Mouse (Mus musculus): ENCODE results near the gene Osbpl7. TPM values are rescaled to one million over a fixed set of nuclear protein-coding genes. Genes with fewer than 3 reads are reported as not detected.

The Osbpl7 gene
- total RNA-seq (2021), result 1 to 10 TPM; 2.5 to 3.2 TPM
- long read RNA-seq, experiment 1, result 0 reads
- long read RNA-seq, experiment 2, partial matches to known transcripts, result 0 of 3 reads
- long read RNA-seq, experiment 2, other reads (novel, unspliced or antisense), result 0 of 3 reads

DNA sequence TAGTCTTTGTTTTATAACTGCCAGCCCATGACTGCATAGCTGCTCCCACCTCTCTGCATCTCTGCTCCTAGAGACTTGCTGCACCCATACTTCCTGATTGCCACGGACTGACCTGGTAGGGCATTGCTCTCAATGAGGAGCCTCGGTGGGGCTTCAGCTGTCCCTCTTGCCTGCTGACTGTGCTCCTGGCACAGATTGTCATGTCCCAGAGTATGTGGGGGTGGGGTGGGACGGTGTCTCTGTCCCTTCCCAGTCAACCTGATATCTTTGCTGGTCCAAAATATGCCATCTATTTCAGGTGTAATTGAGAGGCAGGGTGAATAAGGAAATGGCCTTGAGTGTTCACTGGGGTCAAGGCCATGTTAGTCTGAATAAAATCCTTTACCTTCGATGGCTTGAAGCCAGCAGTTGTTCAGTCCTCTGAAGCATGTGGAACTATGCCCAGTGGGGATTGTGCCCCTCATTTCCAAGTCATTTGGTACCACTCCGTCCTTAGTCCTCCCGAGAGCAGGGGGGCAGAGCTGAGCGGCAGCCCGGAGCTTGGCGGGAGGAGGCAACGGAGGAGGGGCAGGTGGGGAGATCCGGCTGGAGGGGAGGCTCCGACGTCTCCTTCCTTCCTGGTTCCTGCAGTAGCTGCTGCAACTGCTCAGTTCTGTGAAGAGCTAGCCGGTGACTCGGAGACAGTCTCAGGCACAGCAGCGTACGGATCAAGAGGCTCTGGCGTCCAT, at the start of gene Osbpl7:
TSS of gene Osbpl7 (plus strand) at position 413 of the 728 bp plus-strand sequence.
- peak; percentile 74 for DNase-seq

DNA sequence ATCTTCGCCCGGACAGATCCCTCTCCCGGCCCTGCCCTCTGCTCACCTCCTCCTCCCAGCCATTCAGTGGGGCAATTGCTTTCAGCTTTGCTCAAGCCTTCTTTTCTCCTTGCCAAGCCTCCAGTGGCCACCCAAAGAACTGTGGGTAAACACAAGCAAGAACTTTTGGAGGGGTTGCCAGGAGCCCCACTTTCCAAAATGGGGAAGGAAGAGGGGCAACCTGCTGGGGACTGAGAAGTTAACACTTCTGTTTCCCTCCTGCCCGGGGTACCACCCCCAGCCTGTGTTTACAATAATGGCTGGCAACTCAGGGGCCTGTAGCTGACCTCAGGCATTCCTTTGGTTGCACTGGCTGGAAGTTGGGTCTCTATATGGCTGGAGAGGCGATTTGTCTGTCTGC, 47.3 kb upstream of the Osbpl7 start:
- DNase-seq, result no peak

DNA sequence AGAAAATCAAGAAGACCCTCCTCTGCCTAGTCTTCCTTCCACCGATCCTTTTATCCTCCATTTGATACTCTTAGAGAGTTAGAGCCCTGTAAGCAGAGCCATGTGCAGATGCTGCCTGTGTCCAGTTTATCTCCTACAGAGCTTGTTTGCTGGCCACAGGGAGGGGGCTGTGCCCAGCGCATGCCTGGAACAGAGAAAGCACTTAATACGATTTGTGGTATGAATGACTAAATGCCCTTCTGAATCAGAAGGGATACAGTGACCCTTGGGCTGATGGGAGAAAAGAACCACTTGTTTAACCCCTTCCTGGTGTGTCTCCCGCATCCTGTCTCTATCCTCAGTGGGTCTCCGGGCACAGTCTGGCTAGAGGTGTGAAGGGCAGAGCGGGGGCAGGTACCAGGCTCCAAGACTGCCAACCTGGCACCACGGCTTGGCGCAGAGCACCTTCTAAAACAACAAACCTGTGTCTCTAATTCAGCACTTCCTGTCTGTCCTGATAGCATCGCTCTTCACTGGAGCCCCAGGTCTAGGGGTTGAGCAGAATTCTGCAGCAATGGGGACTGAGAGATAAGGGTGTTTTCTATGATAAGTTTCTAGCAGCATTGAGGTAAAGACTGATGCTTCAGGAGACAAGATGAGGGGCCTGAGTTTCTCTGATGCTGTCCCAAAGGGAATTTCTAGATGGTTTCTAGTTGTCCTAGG, 43.2 kb upstream of the Osbpl7 start:
- DNase-seq, result no peak

DNA sequence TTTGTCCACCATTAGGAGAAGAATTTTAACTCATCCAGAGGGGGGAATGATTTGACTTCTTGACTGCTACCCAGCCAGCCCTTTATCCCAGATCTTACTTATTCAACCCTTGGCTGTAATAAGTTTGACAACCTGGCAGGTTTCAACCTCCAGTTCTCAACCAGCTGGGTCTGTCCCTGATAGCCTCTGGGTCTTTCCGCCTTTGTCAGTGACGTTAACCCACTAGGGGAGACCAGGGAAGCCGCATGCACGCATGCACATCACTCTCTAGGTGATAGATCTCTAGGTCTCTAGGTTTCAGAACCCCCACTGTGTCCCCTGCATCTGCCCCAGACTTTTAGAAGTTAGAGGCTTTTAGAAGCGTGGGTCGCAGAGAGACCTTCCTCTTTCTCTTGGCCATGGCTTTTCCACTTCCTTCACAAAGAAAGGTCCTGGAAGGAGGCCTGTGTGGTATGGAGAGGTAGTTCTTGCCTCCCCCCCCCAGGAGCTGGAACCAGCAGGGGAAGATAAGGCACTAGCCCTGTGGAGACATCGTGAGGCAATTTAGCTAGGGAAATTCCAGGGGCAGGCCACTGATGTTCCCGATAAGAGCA, 41.1 kb upstream of the Osbpl7 start:
- no peak for DNase-seq

DNA sequence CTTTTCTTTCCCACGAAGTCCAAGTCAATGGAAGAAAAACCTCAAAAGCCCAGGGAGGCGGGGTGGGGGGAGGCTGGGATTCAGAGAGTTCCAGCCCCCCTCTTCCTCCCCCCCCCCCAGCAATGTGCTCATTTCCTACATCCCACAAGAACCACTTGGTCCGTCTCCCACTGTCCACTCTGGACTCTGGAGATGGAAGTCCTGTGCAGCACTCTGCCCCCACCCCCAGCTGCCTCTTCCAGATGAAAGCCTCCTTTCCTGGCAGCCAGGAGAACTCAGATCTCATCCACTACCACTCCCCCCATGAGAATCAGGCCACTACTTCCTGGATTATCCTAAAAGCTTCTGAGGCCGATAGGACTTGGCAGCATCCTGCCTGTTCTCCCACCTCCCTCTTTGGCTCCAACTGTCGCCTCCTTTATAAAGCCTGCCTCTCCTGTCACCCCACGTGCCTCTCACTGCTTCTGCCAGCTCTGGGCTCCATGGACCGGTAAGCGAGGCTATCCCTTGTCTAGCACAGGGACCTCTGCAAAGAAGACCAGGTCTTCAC, 37.2 kb upstream of the Osbpl7 start, which contains the start of gene Sp6:
TSS of gene Sp6 (plus strand) at position 274 of the 550 bp plus-strand sequence.
- no peak for DNase-seq

DNA sequence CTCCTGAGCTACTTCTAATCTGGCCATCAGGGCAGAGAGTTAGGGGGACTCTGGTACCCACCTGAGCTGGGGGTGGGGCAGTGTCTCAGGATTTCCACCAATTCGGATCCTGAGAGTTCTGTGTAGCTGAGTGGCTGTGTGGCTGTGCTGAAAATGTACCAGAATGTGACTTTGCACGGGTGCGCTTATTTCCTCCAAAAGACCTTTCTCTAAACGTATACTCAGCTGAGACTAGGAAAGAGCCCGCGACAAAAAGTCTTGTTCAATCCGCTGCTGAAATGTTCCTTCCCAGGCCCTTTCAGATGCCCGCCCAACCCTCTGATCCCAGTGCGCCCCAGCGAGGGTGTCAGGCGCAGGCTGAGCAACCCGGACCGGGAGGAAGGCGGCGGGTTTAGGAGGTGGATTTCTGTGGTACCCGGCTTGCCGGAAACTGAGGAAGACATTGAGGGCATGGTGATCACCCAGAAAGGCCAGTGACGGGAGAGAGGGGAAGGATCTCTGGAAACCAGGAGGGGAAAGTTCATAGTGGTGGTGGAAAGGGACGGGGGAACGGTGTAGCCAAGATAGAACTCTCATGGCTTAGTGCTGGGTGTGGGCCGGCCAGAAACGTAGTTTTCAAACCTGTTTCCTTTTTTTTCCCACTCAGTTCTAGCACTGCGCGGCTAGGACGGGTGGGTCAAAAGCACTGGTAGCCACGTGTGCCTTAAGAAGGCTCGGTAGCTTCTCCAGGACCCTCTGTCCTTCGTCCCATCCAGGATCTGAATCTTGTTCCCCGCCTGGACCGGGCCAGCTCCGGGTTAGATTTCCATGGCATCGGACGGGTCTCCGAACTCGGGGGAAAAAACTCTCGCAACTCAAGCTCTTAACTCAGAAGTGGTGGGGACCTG, 32.5 kb upstream of the Osbpl7 start:
- no peak for DNase-seq

DNA sequence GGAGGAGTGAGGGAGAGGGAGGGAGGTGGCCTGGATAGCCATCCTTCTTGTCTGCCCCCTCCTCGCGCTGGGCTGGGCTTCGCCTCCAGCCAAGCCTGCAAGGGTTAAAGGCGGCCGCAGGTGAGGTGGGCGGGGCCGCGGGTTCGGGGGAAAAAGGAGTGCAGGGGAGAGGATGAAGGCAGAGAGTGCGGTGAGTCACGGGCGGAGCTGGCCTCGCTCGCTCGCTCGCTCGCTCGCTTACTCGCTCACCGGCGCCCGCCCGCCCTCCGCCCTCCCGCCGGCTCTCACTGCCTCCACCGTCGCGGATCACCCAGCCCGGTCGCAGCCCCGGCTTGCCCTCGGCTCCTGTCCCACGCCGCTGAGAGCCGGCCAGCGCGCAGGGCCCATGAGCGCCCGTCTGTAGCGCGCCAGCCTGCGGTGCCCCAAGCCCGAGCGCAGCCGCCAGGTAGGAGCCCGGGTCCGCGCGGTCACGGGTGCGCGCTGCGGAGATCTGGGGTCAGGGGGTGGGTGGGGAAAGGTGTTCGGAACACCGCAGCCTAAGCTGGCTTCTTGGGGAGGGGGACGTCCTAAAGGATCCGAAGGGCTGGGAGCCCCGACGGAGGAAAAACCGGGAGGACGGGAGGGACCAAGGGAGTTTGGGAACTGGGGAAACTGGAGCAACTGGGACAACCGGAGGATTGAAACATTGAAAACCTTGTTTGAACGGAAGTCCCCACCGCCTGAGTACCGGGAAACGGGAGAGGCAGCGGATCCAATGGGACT, 31.7 kb upstream of the Osbpl7 start:
- DNase-seq, result no peak

DNA sequence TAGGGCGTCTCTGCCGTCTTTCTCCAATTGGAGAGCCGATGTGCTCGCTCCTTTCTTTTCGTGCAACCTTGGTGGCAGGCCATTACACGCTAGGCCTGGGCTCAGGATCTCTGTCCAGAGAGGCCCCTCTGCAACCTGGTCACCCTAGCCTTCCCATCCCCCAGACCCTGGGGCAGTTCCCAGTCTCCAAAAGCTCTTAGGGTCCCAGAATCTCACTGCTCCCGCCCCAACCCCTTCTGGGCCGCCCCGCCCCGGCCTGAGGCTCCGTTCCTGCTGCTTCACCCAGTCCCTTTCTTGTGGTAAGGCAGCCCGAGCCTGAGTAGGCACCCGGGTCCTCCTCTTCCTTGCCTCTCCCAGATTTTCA, 31.1 kb upstream of the Osbpl7 start:
- no peak for DNase-seq

DNA sequence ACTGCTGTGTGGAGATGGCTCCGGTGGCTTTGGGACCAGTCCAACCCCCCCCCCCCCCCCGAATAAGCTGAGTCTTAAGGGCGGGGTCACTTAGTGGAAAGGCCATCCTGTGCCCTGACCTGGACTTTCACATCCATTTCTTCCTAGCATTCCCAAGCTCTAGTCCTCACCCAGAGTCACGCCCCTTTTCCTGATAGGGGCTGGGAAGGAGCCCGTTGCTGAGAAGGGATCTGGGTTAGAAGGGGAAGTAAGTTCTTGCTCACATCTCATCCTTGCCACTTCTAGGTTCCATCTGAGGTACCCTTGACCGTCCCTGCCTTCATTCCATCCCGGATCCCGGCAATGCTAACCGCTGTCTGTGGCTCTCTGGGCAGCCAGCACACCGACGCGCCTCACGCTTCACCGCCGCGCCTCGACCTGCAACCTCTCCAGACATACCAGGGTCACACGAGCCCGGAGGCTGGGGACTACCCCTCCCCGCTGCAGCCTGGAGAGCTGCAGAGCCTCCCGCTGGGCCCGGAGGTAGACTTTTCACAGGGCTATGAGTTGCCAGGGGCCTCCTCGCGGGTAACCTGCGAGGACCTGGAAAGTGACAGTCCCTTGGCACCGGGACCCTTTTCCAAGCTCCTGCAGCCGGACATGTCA, 29.2 kb upstream of the Osbpl7 start:
- no peak for DNase-seq

DNA sequence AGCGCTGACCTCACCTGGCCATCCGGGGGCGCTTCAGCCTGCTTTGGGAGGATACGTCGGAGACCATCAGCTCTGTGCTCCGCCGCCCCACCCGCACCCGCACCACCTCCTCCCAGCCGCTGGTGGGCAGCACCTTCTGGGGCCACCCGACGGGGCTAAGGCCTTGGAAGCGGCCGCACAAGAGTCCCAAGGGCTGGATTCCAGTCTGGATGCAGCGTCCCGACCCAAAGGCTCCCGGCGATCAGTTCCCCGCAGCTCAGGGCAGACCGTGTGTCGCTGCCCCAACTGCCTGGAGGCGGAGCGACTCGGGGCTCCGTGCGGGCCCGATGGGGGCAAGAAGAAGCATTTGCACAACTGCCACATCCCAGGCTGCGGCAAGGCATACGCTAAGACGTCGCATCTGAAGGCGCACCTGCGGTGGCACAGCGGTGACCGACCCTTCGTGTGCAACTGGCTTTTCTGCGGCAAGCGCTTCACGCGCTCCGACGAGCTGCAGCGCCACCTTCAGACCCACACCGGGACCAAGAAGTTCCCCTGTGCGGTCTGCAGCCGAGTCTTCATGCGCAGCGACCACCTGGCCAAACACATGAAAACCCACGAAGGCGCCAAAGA, 28.4 kb upstream of the Osbpl7 start:
- peak; percentile 68 for DNase-seq

DNA sequence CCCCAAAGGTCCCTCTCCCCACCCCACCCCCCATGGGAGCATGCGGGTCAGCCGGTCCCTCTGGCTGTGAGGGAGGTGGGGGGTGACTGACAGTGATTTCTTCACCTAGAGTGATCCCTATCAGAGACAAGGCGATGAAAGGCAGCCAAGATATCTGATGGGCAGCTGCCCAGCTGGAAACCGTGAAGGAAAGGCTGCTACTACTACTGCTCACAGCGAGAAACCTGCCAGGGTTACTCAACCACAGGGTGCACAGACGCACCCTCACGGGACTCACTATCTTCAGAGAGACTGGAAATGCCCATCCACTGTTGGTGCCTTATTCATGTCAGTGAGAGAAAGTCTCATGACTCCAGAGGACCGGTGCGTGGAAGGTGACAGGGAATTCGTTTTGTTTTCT, 25.5 kb upstream of the Osbpl7 start:
- DNase-seq, result no peak

DNA sequence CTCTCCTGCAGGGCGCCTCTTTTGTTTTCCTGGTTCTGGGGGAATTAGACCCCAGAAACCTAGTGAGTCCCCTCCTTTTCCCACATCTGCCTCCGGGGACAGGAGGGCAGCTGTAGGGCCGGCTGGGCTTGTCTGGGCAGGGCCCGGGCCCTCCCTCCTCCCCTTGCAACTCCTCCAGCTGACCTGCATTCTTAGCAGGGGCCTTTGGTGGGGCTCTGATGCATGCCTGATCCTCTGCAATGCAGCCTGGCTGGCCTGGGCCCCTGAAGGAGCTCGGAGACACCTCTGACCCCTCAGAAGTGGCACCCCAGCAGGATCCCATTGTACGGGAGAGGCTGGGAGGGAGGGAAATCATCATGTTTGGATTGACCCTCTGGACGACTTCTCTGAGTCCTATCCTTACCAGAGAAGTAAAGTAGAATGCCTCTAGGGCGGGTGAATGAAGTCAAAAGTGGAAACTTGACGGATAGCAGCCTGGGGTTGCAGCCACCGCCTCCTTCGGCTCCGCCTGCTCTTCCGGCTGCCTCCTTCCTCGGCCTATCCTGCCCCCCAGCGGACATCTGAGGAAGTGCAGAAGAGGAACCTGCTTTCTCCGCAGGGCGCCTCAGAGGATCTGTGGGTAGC, 24.6 kb upstream of the Osbpl7 start:
- DNase-seq, result peak; percentile 76

DNA sequence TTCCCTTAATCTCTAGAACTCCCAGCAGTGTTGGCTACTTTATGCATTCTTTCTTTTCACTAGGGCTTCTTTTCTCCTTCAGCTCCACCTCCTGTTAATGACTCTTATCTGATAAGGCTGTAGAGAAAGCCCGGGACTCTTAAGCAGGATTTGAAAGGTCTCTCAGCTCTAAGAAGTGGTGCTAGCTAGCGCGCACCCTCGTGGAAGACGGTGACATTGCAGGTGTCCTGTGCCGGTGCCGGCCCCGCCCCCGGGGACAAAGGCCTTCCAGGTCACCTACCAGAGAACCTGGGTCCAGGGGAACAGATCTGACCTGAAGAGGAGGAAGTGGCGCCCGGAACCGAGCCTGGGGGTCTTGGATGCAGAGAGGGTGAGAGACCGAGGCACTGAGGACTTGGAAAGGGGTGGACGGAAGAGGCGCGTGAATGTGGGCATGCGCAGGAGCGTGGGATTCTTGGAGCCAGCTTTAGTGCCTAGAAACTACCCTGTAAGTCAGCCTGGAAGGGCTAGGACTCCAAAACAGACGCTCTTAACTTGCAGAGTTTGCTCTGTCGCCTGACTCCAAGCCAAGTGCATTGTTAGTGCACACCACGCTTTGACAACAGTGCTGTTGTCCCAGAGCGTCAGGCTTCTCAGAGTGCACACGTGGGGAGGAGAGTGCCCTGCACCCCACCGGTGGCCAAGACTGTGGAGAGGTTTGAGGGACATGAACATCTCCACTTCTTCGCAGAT, 20.6 kb upstream of the Osbpl7 start, which contains the start of gene Scrn2:
TSS of gene Scrn2 (plus strand) at position 253 of the 732 bp plus-strand sequence.
- peak; percentile 73 for DNase-seq

DNA sequence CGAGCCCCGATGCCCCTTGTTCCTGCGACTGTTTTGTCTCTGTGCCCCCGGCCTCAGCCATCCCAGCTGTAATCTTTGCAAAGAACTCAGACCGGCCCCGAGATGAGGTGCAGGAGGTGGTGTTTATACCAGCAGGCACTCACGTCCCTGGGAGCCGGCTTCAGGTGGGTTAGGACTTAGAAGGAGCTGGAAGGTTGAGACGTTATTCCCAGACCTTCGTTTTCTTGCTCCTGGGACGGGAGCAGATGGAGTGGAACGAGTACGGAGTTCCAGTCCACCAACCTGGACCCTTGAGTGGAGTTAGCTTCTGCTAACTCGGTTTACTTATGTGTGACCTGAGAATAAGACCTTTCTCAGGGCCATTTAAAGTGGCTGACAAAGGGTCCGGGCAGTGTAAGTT, 20.0 kb upstream of the Osbpl7 start:
- no peak for DNase-seq

DNA sequence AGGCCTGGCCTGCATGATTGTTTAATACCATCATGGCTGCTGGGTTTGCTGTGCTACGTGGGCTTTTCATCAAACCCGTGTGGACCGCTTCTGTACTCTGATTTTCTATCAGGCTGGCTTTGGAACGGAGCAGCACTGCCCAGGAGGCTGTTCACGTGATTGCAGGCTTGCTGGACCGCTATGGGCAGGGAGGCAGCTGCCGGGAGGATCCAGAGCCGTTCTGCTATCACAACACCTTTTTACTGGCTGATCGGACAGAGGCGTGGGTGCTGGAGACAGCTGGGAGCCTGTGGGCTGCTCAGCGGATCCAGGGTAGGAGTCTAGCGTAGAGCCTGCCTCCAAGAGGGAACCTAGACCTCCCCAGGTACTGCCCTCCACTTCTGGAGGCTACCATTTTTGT, 18.5 kb upstream of the Osbpl7 start:
- no peak for DNase-seq

DNA sequence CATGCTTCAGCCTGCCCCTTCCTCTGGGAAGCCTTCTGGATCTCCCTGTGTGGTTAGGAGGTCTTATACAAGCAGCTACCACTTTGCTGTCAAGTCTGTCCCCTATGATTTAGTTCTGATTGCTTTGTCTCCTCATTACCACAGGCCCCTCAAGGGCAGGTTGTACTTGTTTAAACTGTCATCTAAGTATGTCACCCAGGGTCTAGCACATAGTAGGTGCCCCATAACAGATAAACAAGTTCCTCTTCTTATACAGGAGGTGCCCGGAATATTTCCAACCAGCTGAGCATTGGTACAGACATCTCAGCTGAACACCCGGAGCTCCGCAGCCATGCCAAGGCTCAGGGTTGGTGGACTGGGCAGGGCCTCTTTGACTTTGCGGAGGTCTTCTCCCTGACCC, 17.9 kb upstream of the Osbpl7 start:
- no peak for DNase-seq

DNA sequence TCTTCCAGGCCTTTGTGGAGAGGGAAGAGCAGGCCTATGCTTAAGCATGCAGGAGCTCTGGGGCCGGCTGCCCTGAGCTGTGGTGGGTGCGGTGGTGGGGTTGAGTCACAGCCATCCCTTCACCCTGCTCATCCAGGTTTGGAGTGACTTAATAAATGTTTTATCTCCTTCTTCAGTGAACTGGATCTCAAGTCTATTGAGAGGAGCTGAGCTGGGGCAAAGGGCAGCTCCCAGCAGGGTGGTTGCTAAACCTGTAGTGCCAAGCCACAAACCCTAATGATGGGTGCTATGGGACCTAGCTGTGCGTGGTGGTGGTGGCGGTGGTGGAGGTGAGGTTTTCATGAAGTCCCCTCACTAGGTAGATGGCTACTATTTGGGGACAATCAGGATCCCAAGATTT, 16.6 kb upstream of the Osbpl7 start:
- DNase-seq, result no peak

DNA sequence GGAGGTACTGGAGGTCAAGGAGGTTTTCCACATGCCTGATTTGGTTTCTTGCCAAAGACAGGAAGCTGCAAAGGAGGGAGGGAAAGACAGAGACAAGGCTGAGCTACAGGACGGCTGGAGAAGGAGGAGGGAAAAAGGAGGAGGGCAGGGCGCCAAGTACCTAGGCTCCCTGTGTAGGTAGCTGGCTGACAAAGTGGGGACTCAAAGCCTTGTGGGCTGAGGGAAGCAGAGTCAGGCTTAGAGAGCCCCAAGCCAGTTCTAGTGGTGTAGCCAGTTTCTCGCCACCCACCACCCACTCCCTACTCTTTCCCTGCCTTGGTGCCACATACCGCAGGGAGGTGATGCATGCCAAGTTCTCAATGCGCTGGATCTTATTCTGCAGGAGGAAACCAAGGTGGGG, 14.3 kb upstream of the Osbpl7 start:
- no peak for DNase-seq

DNA sequence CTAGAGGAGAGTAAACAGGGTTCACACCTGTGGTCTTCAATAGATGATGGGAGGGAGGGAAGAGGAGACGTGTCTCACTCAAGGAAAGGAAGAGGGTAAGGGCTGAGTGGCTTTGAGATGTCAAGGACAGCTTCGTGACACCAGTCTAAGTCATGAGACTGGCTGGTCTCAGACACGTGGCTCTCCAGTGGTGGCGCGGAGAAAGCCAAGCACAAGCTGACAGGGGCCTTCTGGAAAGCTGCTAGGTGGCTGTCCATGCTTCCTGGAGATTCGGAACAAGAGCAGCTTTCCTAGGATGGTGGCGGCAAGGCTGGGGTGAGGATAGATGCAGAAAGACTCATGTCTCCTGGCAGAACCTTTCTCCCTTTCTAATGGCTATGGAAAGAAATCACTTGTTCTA, 11.5 kb upstream of the Osbpl7 start:
- DNase-seq, result no peak
